Mouse (Mus musculus): Measurements from ENCODE around the gene Chd4. TPM values are rescaled to one million over a fixed set of nuclear protein-coding genes. Genes with fewer than 3 reads are reported as not detected.

Gene Chd4
- polyA plus RNA-seq, 1 experiment from 2014 or later, result 90.7 TPM

DNA sequence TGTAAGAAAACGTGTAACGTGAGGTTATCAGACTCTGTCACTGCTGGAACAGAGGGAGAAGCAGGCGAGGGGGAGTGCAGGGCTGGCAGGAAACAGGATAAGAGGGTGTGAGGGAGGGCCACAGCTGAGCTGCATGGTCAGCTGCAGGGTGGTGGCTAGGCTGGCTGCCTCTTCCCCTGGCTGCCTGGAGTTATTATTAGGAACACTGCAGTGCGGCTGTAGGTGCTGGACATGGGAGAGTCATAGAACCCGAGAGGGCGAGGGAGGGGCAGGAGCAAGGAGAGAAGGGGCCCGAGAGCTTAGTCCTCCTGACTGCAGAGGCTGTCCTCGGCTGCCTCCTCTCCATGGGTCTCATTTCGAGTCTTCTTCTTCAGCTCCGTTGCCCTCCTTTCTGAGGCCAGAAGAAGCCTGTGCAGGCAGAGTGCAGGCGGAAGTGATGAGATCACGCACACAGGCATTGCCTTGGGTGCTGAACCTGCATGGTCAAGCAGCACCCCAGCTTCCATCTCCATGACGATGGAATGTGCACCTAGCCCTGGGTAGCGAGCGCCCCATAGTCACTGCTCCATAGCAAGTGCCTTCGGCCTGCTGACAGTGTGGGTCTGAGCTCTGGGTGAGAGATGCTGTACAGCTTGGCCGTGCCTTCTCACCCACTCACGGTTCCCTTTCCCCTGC, 52.6 kb downstream of the Chd4 start:
- Histone ChIP-seq H3K4me1 (peaks cover 59% of the 10 kb centered on the region), H3K27me3 (ENCODE audit: low read depth, poor library complexity, severe bottlenecking) (no peaks in the 10 kb centered on the region), H3K9me3 (replicated peaks) (no peaks in the 10 kb centered on the region), H3K4me3 (peak overlapping the region; percentile 18; the same call in 1 of the 2 replicates), H3K27ac (replicated peaks) (peak overlapping the region; percentile 39), H3K36me3 (peaks cover 65% of the 10 kb centered on the region)
- WGBS, result 82% methylated on average over 18 of the region's 18 CpGs
- no peak for DNase-seq (ENCODE audit: low spot score)

DNA sequence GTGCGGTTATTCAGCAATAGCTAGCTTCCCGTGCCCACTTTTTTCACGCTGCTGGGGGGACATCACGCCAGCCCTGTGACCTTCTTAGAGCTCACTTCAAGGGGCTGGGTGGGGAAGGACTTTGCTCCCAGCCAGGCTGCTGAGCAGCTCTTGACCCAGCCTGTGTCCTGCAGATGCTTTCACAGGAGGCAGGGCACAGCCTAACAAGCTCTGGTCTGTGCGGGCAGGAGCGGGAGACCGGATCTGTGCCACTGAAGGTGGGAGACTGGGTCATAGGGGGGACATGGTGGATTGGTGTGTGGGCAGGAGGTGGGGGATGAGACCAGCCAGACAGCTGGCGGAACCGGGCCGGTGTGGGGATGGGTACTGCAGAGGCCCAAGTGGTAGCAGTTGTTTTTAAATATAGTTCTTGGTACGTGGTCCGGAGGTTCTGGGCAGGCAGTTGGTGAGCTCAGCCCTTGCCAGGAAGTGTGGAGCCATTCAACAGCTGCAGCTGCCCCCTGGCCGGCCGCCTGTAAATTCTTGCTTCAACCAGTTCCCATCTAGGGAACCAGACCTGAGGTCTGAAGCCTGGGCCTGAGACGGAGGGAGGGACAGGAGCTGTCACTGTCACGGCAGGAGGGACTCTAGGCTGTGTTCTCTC, 53.3 kb downstream of the Chd4 start:
- Histone ChIP-seq H3K27me3 (ENCODE audit: low read depth, poor library complexity, severe bottlenecking) (no peaks in the 10 kb centered on the region), H3K4me1 (peaks cover 55% of the 10 kb centered on the region), H3K4me3 (0 out of 2 replicates have a peak overlapping the region, but pooled peaks have one; percentile 1), H3K9me3 (replicated peaks) (no peaks in the 10 kb centered on the region), H3K27ac (replicated peaks) (peak overlapping the region; percentile 39), H3K36me3 (peaks cover 65% of the 10 kb centered on the region)
- WGBS, result 86% methylated on average over 16 of the region's 16 CpGs
- DNase-seq (ENCODE audit: low spot score), result no peak

DNA sequence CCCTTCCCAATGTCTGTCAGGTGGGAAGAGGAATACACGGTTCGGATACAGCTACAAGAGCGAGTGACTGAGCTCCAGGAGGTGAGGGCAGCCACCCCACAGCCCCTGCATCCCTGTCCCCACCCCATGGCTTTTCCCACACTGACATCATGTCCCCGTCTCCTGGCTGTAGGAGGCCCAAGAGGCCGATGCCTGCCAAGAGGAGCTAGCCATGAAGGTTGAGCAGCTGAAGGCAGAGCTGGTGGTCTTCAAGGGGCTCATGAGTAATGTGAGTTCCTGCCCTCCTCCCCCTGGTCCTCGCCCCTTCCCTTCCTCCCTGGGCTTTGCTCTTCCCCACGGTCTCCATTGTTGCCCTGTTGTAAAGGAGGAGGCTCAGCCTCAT, 53.8 kb downstream of the Chd4 start:
- H3K27ac ChIP-seq (replicated peaks), result peak overlapping the region; percentile 39; the same call in 1 of the 2 replicates
- H3K4me3 ChIP-seq, result 0 out of 2 replicates have a peak overlapping the region, but pooled peaks have one; percentile 1
- H3K27me3 ChIP-seq (ENCODE audit: low read depth, poor library complexity, severe bottlenecking), result no peaks in the 10 kb centered on the region
- DNase-seq (ENCODE audit: low spot score), result no peak
- no peaks in the 10 kb centered on the region for H3K9me3 ChIP-seq (replicated peaks)
- peaks cover 62% of the 10 kb centered on the region for H3K36me3 ChIP-seq
- 68% methylated on average over 7 of the region's 7 CpGs for WGBS
- H3K4me1 ChIP-seq, result peaks cover 50% of the 10 kb centered on the region

DNA sequence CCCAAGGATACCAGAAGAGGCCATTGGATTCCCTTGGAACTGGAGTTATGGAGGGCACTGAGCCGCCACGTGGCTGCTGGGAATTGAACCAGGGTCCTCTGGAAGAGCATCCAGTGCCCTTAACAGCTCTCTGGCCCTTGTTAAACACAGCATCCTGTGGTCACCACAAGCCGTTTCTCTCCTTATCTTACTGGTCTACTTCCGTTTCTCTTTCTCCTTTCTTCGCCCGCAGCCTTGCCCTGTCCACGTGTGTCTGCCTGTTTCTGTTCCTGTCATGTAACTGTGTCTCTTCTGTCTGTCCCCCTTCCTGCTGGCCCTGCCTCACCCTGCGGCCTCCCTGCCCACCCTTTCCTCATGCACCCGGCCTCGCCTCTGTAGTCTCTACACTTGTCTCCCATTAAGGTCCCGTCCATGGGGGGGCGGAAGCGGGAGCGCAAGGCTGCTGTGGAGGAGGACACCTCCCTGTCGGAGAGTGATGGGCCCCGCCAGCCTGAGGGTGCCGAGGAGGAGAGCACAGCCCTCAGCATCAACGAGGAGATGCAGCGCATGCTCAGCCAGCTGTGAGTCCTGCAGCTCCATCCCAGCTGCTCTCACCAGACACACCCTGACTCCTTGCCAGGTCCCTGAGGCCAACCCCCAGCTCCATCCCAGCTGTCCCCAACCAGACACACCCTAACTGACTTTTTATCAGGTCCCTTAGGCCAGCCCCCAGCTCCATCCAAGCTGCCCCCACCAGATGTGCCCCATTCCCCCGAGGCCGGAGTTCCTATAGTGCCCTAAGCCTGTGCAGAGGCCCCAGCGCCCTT, 56.6 kb downstream of the Chd4 start:
- Histone ChIP-seq H3K4me1 (peaks cover 46% of the 10 kb centered on the region), H3K27ac (replicated peaks) (no peak overlapping the region), H3K27me3 (ENCODE audit: low read depth, poor library complexity, severe bottlenecking) (no peaks in the 10 kb centered on the region), H3K9me3 (replicated peaks) (no peaks in the 10 kb centered on the region), H3K4me3 (no peak overlapping the region), H3K36me3 (peaks cover 85% of the 10 kb centered on the region)
- WGBS, result 88% methylated on average over 22 of the region's 22 CpGs
- no peak for DNase-seq (ENCODE audit: low spot score)

DNA sequence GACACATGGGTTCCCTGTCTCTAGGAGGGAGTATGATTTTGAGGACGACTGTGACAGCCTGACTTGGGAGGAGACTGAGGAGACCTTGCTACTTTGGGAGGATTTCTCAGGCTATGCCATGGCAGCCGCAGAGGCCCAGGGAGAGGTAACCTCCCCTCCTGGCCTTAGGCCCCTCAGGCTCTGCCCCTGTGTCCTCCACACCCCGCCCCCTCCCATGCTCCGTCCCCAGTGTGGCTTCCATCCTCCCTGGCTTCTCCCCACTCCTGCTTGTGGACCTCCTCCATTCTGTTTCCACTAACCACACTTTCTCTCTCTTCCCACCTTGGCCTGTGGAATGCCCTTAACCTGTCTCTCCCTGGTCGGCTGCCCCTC, 57.2 kb downstream of the Chd4 start:
- WGBS, result 85% methylated on average over 5 of the region's 5 CpGs
- peaks cover 46% of the 10 kb centered on the region for H3K4me1 ChIP-seq

DNA sequence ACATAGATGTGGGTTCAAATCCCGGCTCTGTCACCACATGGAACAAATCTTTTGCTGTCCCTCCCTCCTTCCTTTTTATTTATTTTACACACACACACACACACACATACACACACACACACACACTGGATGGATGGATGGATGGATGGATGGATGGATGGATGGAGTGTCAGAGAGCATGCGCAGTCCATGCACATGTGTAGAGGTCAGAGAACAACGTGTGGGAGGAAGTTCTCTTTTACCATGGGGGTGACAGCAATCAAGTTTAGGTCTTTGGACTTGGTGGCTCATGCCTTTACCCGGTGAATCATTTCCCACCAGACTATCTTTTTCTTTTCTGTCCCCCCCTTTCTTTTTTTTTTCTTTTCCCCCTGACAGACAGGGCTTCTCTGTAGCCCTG, 57.9 kb downstream of the Chd4 start:
- Histone ChIP-seq H3K36me3 (peaks cover 88% of the 10 kb centered on the region), H3K27me3 (ENCODE audit: low read depth, poor library complexity, severe bottlenecking) (no peaks in the 10 kb centered on the region), H3K4me3 (no peak overlapping the region), H3K4me1 (peaks cover 43% of the 10 kb centered on the region), H3K9me3 (replicated peaks) (no peaks in the 10 kb centered on the region), H3K27ac (replicated peaks) (no peak overlapping the region)
- no peak for DNase-seq (ENCODE audit: low spot score)
- WGBS, result 88% methylated on average over 4 of the region's 4 CpGs

More for the DNA sequence above, 57.2 kb downstream of the Chd4 start:
- H3K4me3 ChIP-seq, result no peak overlapping the region
- H3K27ac ChIP-seq (replicated peaks), result 0 out of 2 replicates have a peak overlapping the region, but pooled peaks have one; percentile 19
- no peaks in the 10 kb centered on the region for H3K27me3 ChIP-seq (ENCODE audit: low read depth, poor library complexity, severe bottlenecking)
- H3K9me3 ChIP-seq (replicated peaks), result no peaks in the 10 kb centered on the region
- DNase-seq (ENCODE audit: low spot score), result no peak
- H3K36me3 ChIP-seq, result peaks cover 89% of the 10 kb centered on the region

DNA sequence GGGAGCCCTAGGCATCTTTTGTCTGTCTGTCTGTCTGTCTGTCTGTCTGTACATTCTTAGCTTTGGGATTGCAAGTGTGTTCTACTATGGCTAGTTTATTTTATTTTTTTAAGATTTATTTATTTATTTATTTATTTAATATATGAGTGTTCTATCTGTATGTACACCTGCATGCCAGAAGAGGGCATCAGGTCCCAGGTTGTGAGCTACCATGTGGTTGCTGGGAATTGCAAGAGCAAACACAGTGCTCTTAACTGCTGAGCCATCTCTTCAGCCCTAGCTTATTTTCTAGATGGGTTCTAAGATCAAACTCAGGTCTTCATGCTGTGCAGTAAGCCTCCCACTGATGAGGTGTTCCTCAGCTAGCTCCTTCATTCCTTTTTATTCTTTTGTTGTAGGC, 58.8 kb downstream of the Chd4 start:
- Histone ChIP-seq H3K4me1 (peaks cover 39% of the 10 kb centered on the region), H3K4me3 (no peak overlapping the region), H3K27me3 (ENCODE audit: low read depth, poor library complexity, severe bottlenecking) (no peaks in the 10 kb centered on the region), H3K36me3 (peaks cover 88% of the 10 kb centered on the region), H3K27ac (replicated peaks) (0 out of 2 replicates have a peak overlapping the region, but pooled peaks have one; percentile 7), H3K9me3 (replicated peaks) (no peaks in the 10 kb centered on the region)
- no peak for DNase-seq (ENCODE audit: low spot score)

DNA sequence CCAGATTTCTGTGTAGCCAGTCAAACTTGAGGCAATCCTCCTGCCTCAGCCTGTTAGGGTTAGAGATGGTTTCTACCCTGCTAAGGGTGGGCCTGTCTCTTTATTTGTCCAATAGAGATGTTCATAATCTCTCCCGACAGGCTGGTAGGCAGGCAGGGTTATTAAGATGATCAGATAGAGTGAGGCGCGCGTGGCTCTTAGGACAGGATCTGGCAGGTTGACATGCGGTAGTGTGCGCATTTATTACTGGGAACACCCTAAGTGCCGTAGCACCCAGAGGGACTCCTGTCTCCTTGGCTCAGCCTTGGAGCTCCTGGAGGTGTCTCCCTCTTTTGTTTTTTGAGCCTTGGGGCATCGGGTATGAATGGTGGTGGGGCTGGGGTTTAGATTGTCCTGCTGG, 59.5 kb downstream of the Chd4 start:
- no peak for DNase-seq (ENCODE audit: low spot score)
- Histone ChIP-seq H3K4me1 (peaks cover 42% of the 10 kb centered on the region), H3K9me3 (replicated peaks) (no peaks in the 10 kb centered on the region), H3K27me3 (ENCODE audit: low read depth, poor library complexity, severe bottlenecking) (no peaks in the 10 kb centered on the region), H3K4me3 (no peak overlapping the region), H3K27ac (replicated peaks) (0 out of 2 replicates have a peak overlapping the region, but pooled peaks have one; percentile 18), H3K36me3 (peaks cover 90% of the 10 kb centered on the region)
- 95% methylated on average over 8 of the region's 8 CpGs for WGBS

DNA sequence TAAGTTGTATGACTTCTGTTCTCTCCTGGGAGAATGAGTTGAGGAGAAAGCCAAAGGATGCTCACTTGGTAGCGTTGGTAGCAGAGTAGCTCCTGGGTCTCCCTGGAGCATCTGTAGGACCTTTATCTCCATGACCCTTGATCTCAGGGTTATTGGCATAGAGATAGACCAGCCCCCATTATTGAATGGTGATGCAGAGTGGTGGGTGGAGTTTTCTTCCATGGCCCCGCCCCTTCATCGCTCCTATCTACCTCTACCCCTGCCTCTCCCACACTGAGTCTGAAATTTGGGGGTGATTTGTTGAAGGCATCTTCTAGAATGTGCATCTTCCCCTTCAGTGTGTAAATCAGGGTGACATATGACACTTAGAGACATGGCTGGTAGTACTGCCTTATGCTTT, 60.7 kb downstream of the Chd4 start:
- Histone ChIP-seq H3K4me3 (peak overlapping the region; percentile 20; the same call in 1 of the 2 replicates), H3K27ac (replicated peaks) (peak overlapping the region; percentile 80), H3K27me3 (ENCODE audit: low read depth, poor library complexity, severe bottlenecking) (no peaks in the 10 kb centered on the region), H3K9me3 (replicated peaks) (no peaks in the 10 kb centered on the region), H3K36me3 (peaks cover 90% of the 10 kb centered on the region), H3K4me1 (peaks cover 54% of the 10 kb centered on the region)
- WGBS, result 87% methylated on average over 3 of the region's 3 CpGs
- no peak for DNase-seq (ENCODE audit: low spot score)

DNA sequence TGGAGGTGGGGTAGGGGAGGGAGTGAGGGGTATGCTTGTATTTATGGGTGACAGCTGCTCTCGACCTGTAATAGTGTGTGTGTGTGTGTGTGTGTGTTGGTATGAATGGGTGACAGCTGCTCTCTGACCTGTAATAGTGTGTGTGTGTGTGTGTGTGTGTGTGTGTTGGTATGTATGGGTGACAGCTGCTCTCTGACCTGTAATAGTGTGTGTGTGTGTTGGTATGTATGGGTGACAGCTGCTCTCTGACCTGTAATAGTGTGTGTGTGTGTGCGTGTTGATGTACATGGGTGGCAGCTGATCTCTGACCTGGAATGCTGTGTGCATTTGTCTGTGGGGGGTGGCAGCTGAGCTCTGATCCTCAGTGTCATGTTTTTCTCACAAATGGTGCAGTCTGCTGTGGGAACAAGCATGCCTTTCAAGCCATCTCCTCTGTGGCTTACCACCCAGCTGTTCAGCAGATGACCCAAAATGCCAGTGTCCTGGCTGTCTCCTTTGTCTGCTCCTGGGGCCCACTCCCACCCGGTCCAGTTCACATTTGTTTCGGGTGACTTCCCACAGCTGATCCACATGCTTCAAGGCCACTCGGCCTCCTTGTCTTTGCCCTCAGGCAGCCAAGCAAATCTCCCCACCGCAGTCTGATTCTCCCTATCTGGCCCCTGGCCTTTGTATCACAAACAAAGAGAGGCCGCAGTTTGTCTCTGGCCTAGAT, 61.3 kb downstream of the Chd4 start:
- WGBS, result 30% methylated on average over 7 of the region's 7 CpGs
- H3K27ac ChIP-seq (replicated peaks), result peak overlapping the region; percentile 80
- H3K4me3 ChIP-seq, result peak overlapping the region; percentile 20; the same call in 1 of the 2 replicates
- H3K9me3 ChIP-seq (replicated peaks), result no peaks in the 10 kb centered on the region
- DNase-seq (ENCODE audit: low spot score), result peak; percentile 80
- H3K36me3 ChIP-seq, result peaks cover 89% of the 10 kb centered on the region
- no peaks in the 10 kb centered on the region for H3K27me3 ChIP-seq (ENCODE audit: low read depth, poor library complexity, severe bottlenecking)
- H3K4me1 ChIP-seq, result peaks cover 56% of the 10 kb centered on the region

DNA sequence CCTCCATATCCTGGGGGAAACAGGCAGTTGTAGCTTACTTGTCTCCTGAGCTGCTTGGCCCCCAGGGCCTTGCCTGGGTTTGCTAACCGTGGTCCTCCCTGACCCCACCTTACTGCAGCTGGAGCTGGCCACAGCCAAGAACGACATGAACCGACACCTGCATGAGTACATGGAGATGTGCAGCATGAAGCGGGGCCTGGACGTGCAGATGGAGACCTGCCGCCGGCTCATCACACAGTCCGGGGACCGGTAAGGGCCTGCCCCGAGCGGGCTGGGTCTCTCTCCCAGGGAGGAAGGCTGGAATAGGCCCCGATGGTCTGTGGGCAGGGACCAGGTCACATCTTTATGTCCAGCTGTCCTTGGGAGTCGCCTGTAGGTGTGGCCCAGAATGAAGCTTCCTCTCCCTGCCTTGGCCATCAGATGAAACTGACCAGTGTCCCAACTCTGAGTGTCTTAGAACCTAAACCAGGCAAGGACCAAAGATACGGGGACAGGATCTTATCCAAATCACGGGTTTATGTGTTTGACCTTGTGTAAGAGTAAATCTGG, 63.2 kb downstream of the Chd4 start:
- Histone ChIP-seq H3K4me3 (no peak overlapping the region), H3K9me3 (replicated peaks) (no peaks in the 10 kb centered on the region), H3K27ac (replicated peaks) (peak overlapping the region; percentile 30; the same call in 1 of the 2 replicates), H3K36me3 (peaks cover 88% of the 10 kb centered on the region), H3K27me3 (ENCODE audit: low read depth, poor library complexity, severe bottlenecking) (no peaks in the 10 kb centered on the region), H3K4me1 (peaks cover 73% of the 10 kb centered on the region)
- WGBS, result 92% methylated on average over 15 of the region's 15 CpGs
- no peak for DNase-seq (ENCODE audit: low spot score)
